Mouse (Mus musculus) limb, embryonic 13.5 days (tissue): ENCODE results near the gene Ggps1. TPM values are rescaled to one million over a fixed set of nuclear protein-coding genes. Genes with fewer than 3 reads are reported as not detected.
"Not testable (repeated sequence)": the region's sequence is repeated elsewhere in the genome, so short reads cannot be mapped to it uniquely, and the experiment has no call there.

Source experiments
- ATAC-seq: fragments of 200-750 bp; cut with Nextera tagmentation; 2 replicates; pipeline ENCODE4 v1.8.0; 2017; ENCODE audit warnings: low read depth, moderate number of reproducible peaks, moderate TSS enrichment; ENCODE audit not compliant: low FRiP score
- H3K27ac ChIP-seq: fragments of 300-500 bp; sonication (generic); 2 replicates; pipeline ENCODE4 v1.5.1; 2015; ENCODE audit warnings: inconsistent platforms, mild to moderate bottlenecking, moderate library complexity
- H3K27me3 ChIP-seq: fragments of 300-500 bp; sonication (generic); 2 replicates; pipeline ENCODE4 v1.6.1; 2015; ENCODE audit warnings: mild to moderate bottlenecking, inconsistent platforms
- H3K36me3 ChIP-seq: fragments of 300-500 bp; sonication (generic); 2 replicates; pipeline ENCODE4 v1.6.1; 2015; ENCODE audit warnings: inconsistent platforms, mild to moderate bottlenecking, moderate library complexity
- H3K4me1 ChIP-seq: fragments of 300-500 bp; sonication (generic); 2 replicates; pipeline ENCODE4 v1.6.1; 2015; ENCODE audit warnings: inconsistent platforms
- H3K4me2 ChIP-seq: fragments of 300-500 bp; sonication (generic); replicated peaks from 2 replicates; pipeline ENCODE4 v1.6.1; 2015; ENCODE audit warnings: inconsistent platforms, mild to moderate bottlenecking, moderate library complexity
- H3K4me3 ChIP-seq: fragments of 300-500 bp; sonication (generic); 2 replicates; pipeline ENCODE4 v1.5.1; 2015; ENCODE audit warnings: moderate library complexity, mild to moderate bottlenecking, inconsistent platforms
- H3K9ac ChIP-seq: fragments of 300-500 bp; sonication (generic); 2 replicates; pipeline ENCODE4 v1.6.1; 2015; ENCODE audit warnings: mild to moderate bottlenecking, inconsistent platforms
- H3K9me3 ChIP-seq: fragments of 300-500 bp; sonication (generic); 2 replicates; pipeline ENCODE4 v1.6.1; 2016; ENCODE audit warnings: inconsistent platforms
- WGBS: fragments of 180-500 bp; shearing (Covaris S2); methylation state at CpG from one replicate; pipeline ENCODE4 v1.1.7; 2015; 5-methylcytosine and 5-hydroxymethylcytosine counted together
- polyA plus RNA-seq: library from polyadenylated mRNA; unstranded; fragments of >200 nt; fragmentation: Nextera tagmentation; extraction: Ambion mirVana; gene quantifications from 2 replicates; pipeline ENCODE4 v1.2.1, GENCODE M21; 2015

Gene Ggps1
- polyA plus RNA-seq, 1 experiment from 2014 or later = 60.8 TPM

DNA sequence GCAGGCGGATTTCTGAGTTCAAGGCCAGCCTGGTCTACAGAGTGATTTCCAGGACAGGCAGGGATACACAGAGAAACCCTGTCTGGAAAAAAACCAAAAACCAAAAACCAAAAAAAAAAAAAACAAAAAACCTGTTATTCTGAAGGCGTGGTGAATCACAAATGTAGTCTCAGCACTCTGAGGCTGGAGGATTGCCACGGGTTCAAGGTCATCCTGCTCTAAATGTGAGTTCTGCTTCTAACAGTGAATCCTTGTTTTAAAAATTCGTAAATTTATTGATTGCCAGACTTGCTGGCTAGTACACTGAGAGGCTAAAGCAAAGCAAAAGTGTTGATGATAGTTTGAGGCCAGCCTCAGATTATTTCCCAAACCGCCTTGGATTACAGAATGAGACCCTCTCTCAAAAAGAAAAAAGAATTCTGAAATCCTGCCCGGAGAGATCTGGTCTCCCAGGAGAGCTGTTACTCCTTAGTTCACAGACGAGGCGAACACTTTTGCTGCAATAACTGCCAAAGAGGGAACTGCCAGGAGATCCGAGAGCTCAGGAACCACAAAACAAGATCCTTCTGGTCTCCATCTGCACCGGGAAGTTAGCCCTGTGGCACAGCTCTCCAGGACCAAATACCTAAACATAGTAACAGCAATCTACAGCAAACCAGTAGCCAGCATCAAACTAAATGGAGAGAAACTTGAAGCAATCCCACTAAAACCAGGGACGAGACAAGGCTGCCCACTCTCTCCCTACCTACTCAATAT lies 27.2 kb downstream of the Ggps1 start:
- Histone ChIP-seq H3K27ac (no peak overlapping the region), H3K4me1 (peaks cover 14% of the 10 kb centered on the region), H3K4me2 (no peak overlapping the region), H3K36me3 (no peaks in the 10 kb centered on the region), H3K4me3 (no peak overlapping the region), H3K9me3 (no peaks in the 10 kb centered on the region), H3K27me3 (no peaks in the 10 kb centered on the region), H3K9ac (no peak overlapping the region)
- no peak for ATAC-seq
- 87% methylated on average over 11 of the region's 11 CpGs for WGBS

DNA sequence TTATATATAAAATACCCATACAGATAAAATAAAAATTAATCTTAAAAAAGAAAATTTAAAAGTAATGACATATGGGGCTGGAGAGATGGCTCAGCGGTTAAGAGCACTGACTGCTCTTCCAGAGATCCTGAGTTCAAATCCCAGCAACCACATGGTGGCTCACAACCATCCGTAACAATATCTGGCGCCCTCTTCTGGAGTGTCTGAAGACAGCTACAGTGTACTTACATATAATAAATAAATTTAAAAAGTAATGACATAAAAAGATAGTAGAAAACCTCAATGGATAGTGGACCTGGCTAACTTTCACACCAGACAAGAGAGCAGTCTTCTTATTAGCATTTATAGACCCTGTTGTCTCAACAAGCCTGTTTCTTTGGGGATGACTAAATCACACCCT lies 27.9 kb downstream of the Ggps1 start:
- not testable (repeated sequence) for H3K27me3 ChIP-seq, H3K9me3 ChIP-seq, ATAC-seq, H3K36me3 ChIP-seq, H3K4me3 ChIP-seq, H3K27ac ChIP-seq, H3K4me2 ChIP-seq, H3K9ac ChIP-seq
- 95% methylated on average over 3 of the region's 3 CpGs for WGBS
- peaks cover 11% of the 10 kb centered on the region for H3K4me1 ChIP-seq

DNA sequence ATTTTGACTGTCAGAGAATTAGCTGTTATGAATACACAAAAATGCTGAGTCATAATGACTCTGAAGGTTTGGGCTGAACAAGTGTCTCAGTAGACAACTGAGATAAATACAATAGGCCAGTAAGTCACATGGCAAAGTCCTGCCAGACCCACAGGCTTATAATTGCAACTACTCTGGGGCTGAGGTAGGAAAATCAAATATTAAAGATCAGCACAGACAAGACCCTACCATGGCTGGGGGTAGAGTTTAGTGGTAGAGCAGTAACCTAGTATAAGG lies 29.3 kb downstream of the Ggps1 start:
- Histone ChIP-seq H3K27me3 (no peaks in the 10 kb centered on the region), H3K4me1 (peaks cover 7% of the 10 kb centered on the region), H3K27ac (no peak overlapping the region), H3K9me3 (no peaks in the 10 kb centered on the region), H3K36me3 (peaks cover 6% of the 10 kb centered on the region), H3K4me2 (no peak overlapping the region), H3K4me3 (no peak overlapping the region), H3K9ac (no peak overlapping the region)
- ATAC-seq = no peak

DNA sequence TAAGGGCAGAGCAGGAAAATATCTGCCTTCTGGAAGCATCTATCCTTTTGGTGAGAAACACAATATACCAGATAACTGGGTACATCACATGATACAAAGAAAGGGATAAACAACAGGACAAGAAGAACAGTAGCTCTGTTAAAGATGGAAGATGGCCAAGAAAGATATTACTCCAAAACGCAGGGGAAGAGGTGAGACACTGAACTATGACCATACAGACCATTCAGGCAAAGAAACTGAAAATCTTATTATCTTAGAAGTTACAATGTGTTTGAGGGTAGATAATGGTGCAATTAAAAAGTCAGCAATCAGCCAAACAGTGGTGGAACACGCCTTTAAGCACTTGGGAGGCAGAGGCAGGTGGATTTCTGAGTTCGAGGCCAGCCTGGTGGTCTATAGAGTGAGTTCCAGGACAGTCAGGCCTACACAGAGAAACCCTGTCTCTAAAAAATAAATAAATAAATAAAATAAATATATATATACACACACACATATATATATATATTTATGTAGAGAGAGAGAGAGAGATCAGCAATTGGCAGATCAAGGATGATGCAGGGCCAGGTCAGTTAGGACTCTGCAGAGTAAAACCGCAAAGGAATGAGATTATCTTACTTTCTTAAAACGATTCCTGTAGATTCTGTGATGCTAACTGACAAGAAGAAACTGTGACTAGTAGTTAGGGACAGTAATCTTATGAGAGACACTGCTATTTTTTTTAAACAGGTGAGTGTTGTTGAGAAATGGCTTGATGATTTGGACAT lies 29.8 kb downstream of the Ggps1 start:
- no peak overlapping the region for H3K4me3 ChIP-seq
- no peak overlapping the region for H3K9ac ChIP-seq
- H3K36me3 ChIP-seq = peaks cover 9% of the 10 kb centered on the region
- H3K27me3 ChIP-seq = no peaks in the 10 kb centered on the region
- no peak overlapping the region for H3K27ac ChIP-seq
- ATAC-seq = no peak
- no peak overlapping the region for H3K4me2 ChIP-seq
- H3K4me1 ChIP-seq = peaks cover 3% of the 10 kb centered on the region
- H3K9me3 ChIP-seq = no peaks in the 10 kb centered on the region
- 92% methylated on average over 5 of the region's 5 CpGs for WGBS

DNA sequence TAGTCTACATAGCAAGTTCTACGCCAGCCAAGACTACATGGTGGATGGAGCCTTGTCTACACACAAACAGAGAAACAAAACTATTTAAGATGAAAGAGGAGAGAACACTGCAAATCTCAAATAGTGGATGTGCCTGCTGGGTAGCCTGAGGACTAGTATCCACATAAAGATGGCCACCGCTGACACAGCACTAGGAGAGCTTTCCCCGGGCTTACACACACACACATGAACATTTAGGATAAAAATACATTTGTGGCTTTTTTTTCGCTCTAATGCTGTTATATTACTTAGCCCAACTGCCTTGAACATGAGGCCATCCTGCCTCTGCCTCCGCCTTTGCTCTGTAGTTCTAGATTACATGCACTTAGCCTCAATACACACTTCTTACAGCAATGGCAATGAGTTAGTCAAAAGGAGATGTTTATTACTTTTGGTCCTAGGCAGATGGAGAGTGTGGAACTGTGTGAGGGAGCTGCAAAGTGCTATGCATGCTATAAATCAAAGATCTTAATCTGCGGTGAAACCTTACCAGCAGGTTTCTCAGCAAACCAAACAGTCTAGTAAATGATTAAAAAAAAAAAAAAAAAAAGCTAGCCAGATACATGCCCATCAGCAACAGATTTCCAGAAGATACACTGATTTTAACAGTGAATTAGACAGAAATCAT lies 37.0 kb downstream of the Ggps1 start:
- 96% methylated on average over 6 of the region's 6 CpGs for WGBS
- no peak overlapping the region for H3K9ac ChIP-seq
- peaks cover 37% of the 10 kb centered on the region for H3K36me3 ChIP-seq
- H3K27ac ChIP-seq = no peak overlapping the region
- no peaks in the 10 kb centered on the region for H3K27me3 ChIP-seq
- H3K4me3 ChIP-seq = no peak overlapping the region
- no peak for ATAC-seq
- no peak overlapping the region for H3K4me2 ChIP-seq
- no peaks in the 10 kb centered on the region for H3K4me1 ChIP-seq
- H3K9me3 ChIP-seq = no peaks in the 10 kb centered on the region

DNA sequence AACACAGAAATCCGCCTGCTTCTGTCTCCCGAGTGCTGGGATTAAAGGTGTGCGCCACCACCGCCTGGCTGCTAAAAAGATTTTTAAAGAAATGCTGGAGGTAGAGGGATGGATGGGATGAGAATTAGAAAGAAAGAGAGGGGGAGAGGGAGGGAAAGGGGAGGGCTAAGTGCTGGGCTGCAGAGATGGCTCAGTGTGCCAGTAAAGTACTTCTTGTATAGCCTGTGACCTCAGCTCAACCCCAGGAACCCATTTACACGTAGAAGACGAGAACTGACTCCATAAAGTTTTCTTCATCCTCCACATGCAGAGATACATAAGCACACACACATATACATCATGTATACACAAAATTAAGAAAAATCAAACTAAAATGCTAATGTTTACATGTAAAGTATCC lies 37.7 kb downstream of the Ggps1 start:
- Histone ChIP-seq H3K36me3 (peaks cover 37% of the 10 kb centered on the region), H3K9me3 (no peaks in the 10 kb centered on the region), H3K4me2 (no peak overlapping the region), H3K9ac (no peak overlapping the region), H3K27ac (no peak overlapping the region), H3K4me3 (no peak overlapping the region), H3K27me3 (no peaks in the 10 kb centered on the region), H3K4me1 (no peaks in the 10 kb centered on the region)
- 90% methylated on average over 6 of the region's 6 CpGs for WGBS
- ATAC-seq = no peak

DNA sequence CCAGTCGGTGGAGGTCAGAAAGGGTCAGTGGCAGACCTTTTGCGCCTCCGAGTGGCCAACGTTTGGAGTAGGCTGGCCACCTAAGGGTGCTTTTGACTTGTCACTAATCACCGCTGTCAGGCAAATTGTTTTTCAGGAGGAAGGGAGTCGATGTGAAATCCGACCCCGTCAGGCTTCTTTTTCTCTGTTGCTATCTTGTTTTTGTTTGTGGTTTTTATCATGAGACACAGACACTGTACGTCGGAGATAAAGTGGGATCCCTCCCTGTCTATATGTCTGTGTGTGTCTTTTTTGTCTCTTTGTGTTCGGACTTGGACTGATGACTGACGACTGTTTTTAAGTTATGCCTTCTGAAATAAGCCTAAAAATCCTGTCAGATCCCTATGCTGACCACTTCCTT lies 41.9 kb downstream of the Ggps1 start:
- H3K36me3 ChIP-seq = peaks cover 36% of the 10 kb centered on the region
- H3K9ac ChIP-seq, H3K27me3 ChIP-seq, H3K4me3 ChIP-seq, ATAC-seq, H3K4me2 ChIP-seq, H3K4me1 ChIP-seq, H3K27ac ChIP-seq, H3K9me3 ChIP-seq: not testable (repeated sequence)
- WGBS = 80% methylated on average over 11 of the region's 12 CpGs

DNA sequence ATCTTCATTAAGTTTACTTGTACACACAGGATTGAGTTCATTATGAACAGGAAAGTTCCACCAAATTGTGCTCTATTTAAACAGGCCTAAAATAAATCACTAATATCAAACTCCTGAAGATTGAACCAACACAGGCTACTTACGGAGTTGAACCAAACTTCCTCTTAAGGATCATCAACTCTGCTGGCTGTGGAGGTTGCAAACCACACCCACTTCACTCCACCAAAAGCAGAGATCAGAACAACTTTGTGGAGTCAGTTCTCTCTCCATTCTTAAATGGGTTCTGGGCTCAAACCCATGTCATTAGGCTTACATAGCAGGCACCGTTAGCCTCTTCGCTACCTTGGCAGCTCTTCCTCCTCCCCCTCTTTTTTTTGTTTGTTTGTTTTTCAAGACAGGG lies 44.4 kb downstream of the Ggps1 start:
- no peak for ATAC-seq
- Histone ChIP-seq H3K4me2 (no peak overlapping the region), H3K4me1 (no peaks in the 10 kb centered on the region), H3K36me3 (peaks cover 43% of the 10 kb centered on the region), H3K9ac (no peak overlapping the region), H3K27ac (no peak overlapping the region), H3K9me3 (no peaks in the 10 kb centered on the region), H3K27me3 (no peaks in the 10 kb centered on the region), H3K4me3 (no peak overlapping the region)
- 90% methylated on average over 3 of the region's 3 CpGs for WGBS

DNA sequence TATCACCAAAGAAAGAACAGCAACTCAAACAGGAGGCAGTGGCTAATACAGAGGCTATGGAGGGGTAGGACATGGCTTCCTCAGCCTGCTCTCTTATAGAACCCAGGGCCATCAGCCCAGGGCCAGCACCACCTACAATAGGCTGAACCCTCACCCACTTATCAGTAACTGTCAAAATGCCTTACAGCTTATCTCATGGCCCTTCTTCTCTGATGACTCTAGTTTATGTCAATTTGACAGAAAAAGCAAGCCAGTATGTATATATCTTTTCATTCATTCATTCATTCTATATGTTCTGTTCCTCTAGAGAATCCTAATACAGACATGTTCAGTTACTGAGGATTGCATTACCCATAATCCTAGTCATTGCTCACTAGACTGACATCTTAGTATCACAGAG lies 45.0 kb downstream of the Ggps1 start:
- Histone ChIP-seq H3K4me1 (no peaks in the 10 kb centered on the region), H3K27ac (no peak overlapping the region), H3K36me3 (peaks cover 47% of the 10 kb centered on the region), H3K27me3 (no peaks in the 10 kb centered on the region), H3K4me2 (no peak overlapping the region), H3K9ac (no peak overlapping the region), H3K4me3 (no peak overlapping the region), H3K9me3 (no peaks in the 10 kb centered on the region)
- ATAC-seq = no peak

DNA sequence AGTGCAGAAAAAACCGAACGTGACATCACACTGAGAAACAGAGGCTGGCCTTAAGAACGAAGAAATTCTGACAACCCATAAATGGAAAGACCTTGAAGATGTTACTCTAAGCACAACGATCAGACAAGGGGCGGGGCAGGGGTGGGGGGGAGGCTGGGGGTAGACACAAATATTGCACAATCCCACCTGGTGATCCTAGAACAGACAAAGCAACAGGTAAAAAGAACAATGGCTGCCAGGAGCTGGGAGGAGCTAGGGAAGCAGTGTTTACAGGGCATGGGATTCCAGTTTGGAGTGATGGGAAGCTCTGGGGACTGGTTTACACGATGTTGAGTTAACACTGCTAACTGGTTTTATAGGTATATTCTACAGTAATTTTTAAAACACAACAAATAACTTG lies 47.7 kb downstream of the Ggps1 start:
- Histone ChIP-seq H3K36me3 (peaks cover 69% of the 10 kb centered on the region), H3K9ac (no peak overlapping the region), H3K27ac (no peak overlapping the region), H3K27me3 (no peaks in the 10 kb centered on the region), H3K9me3 (no peaks in the 10 kb centered on the region), H3K4me1 (no peaks in the 10 kb centered on the region), H3K4me2 (no peak overlapping the region), H3K4me3 (no peak overlapping the region)
- ATAC-seq = no peak
- 90% methylated on average over 6 of the region's 6 CpGs for WGBS

DNA sequence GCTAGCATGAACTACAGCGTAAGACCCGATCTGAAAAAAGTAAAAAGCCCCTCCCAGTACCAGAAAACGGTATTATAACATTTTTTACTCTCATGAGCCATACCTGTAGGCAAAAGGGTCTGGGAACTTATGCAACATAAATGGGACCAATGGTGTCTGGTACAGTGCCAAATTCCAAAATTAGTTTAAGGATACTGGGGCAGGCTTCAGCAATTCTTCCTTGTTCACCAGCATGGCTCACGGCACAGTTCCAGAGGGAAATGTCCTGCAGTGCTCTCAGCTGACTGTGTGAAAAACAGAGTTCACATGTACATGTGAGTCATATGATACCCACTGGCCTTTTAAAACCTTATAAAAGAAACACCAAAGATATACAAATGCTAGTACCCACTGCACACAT lies 48.7 kb downstream of the Ggps1 start:
- WGBS = 83% methylated on average over 4 of the region's 4 CpGs
- ATAC-seq = no peak
- no peaks in the 10 kb centered on the region for H3K4me1 ChIP-seq

DNA sequence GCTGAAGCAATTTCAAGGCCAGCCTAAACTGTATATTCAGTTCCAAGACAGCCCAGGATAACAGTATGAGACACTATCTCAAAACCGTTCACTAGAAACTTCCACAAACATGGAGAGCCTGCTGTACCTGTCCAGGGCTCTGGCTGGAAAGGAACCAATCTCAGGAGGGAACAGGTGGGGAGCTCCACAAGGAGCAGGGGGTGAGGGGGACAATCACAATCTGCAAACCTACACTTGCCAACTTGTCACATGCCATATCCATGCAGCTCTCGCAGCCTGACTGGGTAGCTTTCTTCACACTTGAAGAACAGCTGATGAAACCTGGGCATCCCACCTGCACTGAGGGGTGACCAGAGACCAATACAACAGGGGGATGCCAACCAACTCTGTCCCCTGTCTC lies 49.3 kb downstream of the Ggps1 start:
- 84% methylated on average over 2 of the region's 2 CpGs for WGBS

More for the DNA sequence above, 48.7 kb downstream of the Ggps1 start:
- Histone ChIP-seq H3K9ac (no peak overlapping the region), H3K36me3 (peaks cover 72% of the 10 kb centered on the region), H3K9me3 (no peaks in the 10 kb centered on the region), H3K27me3 (no peaks in the 10 kb centered on the region), H3K4me2 (no peak overlapping the region), H3K27ac (no peak overlapping the region), H3K4me3 (no peak overlapping the region)

More for the DNA sequence above, 49.3 kb downstream of the Ggps1 start:
- H3K9ac ChIP-seq = no peak overlapping the region
- no peak for ATAC-seq
- no peaks in the 10 kb centered on the region for H3K9me3 ChIP-seq
- H3K27me3 ChIP-seq = no peaks in the 10 kb centered on the region
- no peak overlapping the region for H3K27ac ChIP-seq
- no peaks in the 10 kb centered on the region for H3K4me1 ChIP-seq
- H3K36me3 ChIP-seq = peaks cover 70% of the 10 kb centered on the region
- H3K4me2 ChIP-seq = no peak overlapping the region
- no peak overlapping the region for H3K4me3 ChIP-seq
